Mouse (Mus musculus) megakaryocyte, embryonic 14.5 days (primary cell): ENCODE data around the gene Fbln7. TPM values are rescaled to one million over a fixed set of nuclear protein-coding genes. Genes with fewer than 3 reads are reported as not detected.

Experiments
- H3K27me3 ChIP-seq: replicated peaks from 2 replicates; pipeline ENCODE3; 2012; ENCODE audit warnings: inconsistent platforms
- H3K36me3 ChIP-seq: replicated peaks from 2 replicates; pipeline ENCODE3; 2012; ENCODE audit warnings: low read length, inconsistent platforms, mixed read lengths
- H3K4me1 ChIP-seq: 2 replicates; pipeline ENCODE4 v1.6.1; 2012; ENCODE audit warnings: inconsistent platforms
- H3K4me3 ChIP-seq: replicated peaks from 2 replicates; pipeline ENCODE3; 2012; ENCODE audit warnings: moderate library complexity, mild to moderate bottlenecking, inconsistent platforms
- H3K9me3 ChIP-seq: 2 replicates; pipeline ENCODE4 v1.6.1; 2012; ENCODE audit warnings: inconsistent platforms
- FLI1 ChIP-seq: IDR thresholded peaks from 2 replicates; pipeline ENCODE4 v1.6.1; 2012; ENCODE audit warnings: low read length, inconsistent platforms, mixed read lengths
- GATA1 ChIP-seq: IDR thresholded peaks from 3 replicates; pipeline ENCODE4 v1.6.1; 2012; ENCODE audit warnings: mixed read lengths, low read length, inconsistent platforms, borderline replicate concordance
- polyA plus RNA-seq: library from polyadenylated mRNA; stranded (reverse); fragments of >175 nt; gene quantifications from 2 replicates; pipeline ENCODE4 v1.2.3, GENCODE M21; 2012; ENCODE audit warnings: low replicate concordance; ENCODE audit not compliant: insufficient read depth

Fbln7 gene
- polyA plus RNA-seq, 1 experiment, result not detected

- Histone ChIP-seq H3K27me3 (no peaks in the 10 kb centered on the region), H3K9me3 (no peaks in the 10 kb centered on the region), H3K4me1 (peaks cover 48% of the 10 kb centered on the region), H3K36me3 (peaks cover 96% of the 10 kb centered on the region), H3K4me3 (no peak overlapping the region)
- TF ChIP-seq FLI1, result no peak
These were observed 29.7 kb upstream of the Fbln7 start for GRCm38 (mm10) chr2:128833035-128833434.

- Histone ChIP-seq H3K27me3 (no peaks in the 10 kb centered on the region), H3K9me3 (no peaks in the 10 kb centered on the region), H3K4me3 (no peak overlapping the region), H3K4me1 (peaks cover 50% of the 10 kb centered on the region), H3K36me3 (peaks cover 96% of the 10 kb centered on the region)
- TF ChIP-seq GATA1, result no peak
- TF ChIP-seq FLI1, result no peak
These were observed 29.3 kb upstream of the Fbln7 start for GRCm38 (mm10) chr2:128833435-128833834.

DNA sequence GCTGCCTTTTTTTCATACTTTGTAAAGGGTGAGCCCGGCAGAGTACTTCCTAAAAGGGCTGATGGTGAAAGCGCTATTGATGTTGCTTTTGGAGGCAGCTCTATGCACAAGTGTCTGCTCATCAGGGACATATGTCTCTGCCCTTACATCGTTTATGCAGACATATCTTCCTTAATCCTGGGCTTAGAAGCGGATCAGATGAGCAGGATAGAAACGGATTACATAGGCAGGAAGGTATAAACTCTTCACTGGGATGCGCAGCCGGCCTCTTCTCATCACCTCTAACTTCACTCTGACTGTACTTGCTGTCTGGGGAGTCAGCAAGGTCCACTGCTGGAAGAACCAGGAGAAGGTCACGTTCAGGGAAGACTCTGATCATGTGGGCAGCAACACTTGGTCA, 25.2 kb upstream of the Fbln7 start:
- TF ChIP-seq FLI1 (no peak), GATA1 (no peak)
- Histone ChIP-seq H3K27me3 (no peaks in the 10 kb centered on the region), H3K4me3 (no peak overlapping the region), H3K4me1 (peaks cover 71% of the 10 kb centered on the region), H3K9me3 (no peaks in the 10 kb centered on the region), H3K36me3 (peaks cover 87% of the 10 kb centered on the region)

DNA sequence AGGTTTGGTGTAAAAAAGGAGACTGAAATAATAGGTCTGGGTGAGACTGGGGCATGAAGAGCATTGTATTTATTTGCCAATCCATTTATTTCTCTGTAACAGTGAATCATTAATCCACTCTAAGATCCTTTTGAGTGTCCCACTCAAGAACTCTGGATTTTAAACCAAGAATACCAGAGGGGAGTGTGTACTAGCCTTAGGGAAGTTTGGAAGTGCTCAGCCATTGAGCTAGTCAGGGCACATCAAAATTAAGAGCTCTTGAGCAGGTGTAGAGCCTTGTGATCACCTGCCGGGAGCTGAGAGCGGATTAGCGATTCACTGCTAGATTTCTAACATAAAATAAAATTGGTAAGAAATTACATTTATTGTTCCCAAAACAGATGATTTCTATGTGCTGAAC, 24.2 kb upstream of the Fbln7 start:
- H3K4me3 ChIP-seq, result no peak overlapping the region
- peaks cover 61% of the 10 kb centered on the region for H3K4me1 ChIP-seq
- TF ChIP-seq FLI1 (no peak), GATA1 (no peak)
- no peaks in the 10 kb centered on the region for H3K27me3 ChIP-seq
- H3K9me3 ChIP-seq, result no peaks in the 10 kb centered on the region
- H3K36me3 ChIP-seq, result peaks cover 87% of the 10 kb centered on the region

DNA sequence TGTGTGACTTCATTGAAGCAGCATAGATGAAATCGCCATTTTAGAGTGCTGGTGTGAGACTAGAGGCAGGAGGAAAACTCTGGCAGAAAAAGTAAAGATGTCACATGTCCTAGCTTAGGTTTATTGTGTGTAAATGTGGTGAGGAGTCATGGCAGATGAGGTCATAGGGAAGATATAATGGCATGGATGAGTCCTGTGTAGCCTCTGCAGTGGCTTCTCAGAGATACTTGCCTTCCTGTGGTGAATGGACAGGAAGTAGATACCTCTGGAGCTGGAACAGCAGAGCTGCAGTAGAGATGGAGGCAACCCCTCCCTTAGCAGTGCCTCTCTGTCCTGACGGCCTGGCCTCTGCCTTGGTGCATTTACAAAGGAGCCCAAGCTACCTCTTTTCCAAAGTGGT, 23.3 kb upstream of the Fbln7 start:
- Histone ChIP-seq H3K27me3 (no peaks in the 10 kb centered on the region), H3K36me3 (peaks cover 86% of the 10 kb centered on the region), H3K4me1 (peaks cover 56% of the 10 kb centered on the region), H3K9me3 (no peaks in the 10 kb centered on the region), H3K4me3 (peak overlapping the region; percentile 54)
- TF ChIP-seq GATA1 (peak; percentile 69; the same call in 1 of the 3 replicates), FLI1 (peak; percentile 54; the same call in 1 of the 2 replicates)

DNA sequence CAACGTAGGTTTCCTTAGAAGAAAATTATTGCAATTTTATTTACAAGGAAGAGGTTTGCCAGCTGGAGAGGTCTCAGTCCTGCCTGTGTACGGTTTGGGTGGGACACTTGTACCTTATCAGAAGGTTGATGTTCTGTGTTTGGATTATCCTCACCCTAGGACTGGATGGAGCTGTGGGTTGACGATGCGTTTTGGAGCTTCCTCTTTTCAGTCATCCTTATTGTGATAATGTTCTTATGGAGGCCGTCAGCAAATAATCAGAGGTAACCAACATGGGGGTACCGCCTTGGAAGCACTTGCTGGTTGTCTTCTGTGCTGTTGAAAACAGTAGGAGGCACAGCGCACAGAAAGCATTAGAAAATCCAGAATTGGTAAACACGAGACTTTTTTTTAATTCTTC, 20.3 kb upstream of the Fbln7 start:
- Histone ChIP-seq H3K36me3 (peaks cover 86% of the 10 kb centered on the region), H3K4me1 (peaks cover 43% of the 10 kb centered on the region), H3K27me3 (no peaks in the 10 kb centered on the region)

DNA sequence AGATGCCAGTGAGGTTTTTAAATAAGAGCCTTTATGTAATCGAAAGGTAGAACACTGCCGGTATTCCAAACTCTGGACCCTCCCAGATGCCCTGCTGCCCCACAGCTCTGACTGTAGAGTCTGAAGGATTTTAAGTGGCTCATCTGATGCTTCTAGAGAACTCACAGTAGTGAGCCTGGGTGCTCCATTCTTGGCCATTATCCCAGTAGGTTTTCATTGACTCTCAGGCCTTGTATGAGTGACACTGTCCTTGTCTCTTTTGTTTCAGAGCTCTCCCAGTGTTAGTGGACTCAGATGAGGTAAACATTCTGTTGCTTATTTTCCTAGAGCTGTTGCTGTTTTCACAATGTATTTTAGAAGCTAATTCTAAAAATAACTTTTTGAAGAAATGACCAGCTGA, 12.7 kb upstream of the Fbln7 start:
- Histone ChIP-seq H3K4me3 (no peak overlapping the region), H3K36me3 (peaks cover 95% of the 10 kb centered on the region), H3K4me1 (peaks cover 3% of the 10 kb centered on the region; the same call in 1 of the 2 replicates), H3K27me3 (no peaks in the 10 kb centered on the region), H3K9me3 (no peaks in the 10 kb centered on the region)
- TF ChIP-seq FLI1, result no peak
- no peak for TF ChIP-seq GATA1

More for the DNA sequence above, 20.3 kb upstream of the Fbln7 start:
- H3K4me3 ChIP-seq, result no peak overlapping the region
- no peaks in the 10 kb centered on the region for H3K9me3 ChIP-seq
- TF ChIP-seq FLI1, result no peak
- TF ChIP-seq GATA1, result no peak

GRCm38 (mm10) chr2:128856673-128857072, 6.1 kb upstream of the Fbln7 start:
- Histone ChIP-seq H3K9me3 (peaks cover 24% of the 10 kb centered on the region), H3K27me3 (peaks cover 1% of the 10 kb centered on the region), H3K4me1 (peaks cover 7% of the 10 kb centered on the region), H3K36me3 (peaks cover 53% of the 10 kb centered on the region), H3K4me3 (no peak overlapping the region)
- TF ChIP-seq FLI1 (no peak), GATA1 (no peak)

DNA sequence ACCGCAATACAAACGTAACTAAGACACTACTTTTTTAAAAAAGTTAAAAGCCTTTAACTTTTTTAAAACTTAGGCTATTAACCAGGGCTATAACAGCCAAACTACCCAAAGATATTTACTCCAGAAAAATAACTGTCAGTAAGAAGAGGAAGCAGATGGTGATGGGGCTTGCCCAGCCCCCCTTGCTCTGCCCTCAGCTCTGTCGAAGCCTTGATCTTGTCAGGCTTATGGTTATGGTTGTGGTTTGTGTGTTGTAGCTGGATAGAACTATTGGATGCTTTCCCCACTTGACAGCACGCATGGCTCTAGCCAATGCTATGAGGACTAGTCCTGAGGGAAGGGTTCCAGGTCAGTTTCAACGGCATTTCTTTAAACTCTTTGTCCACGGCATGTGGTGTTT, 3.8 kb upstream of the Fbln7 start:
- Histone ChIP-seq H3K4me1 (peaks cover 12% of the 10 kb centered on the region), H3K9me3 (peaks cover 38% of the 10 kb centered on the region), H3K4me3 (no peak overlapping the region), H3K27me3 (peaks cover 22% of the 10 kb centered on the region), H3K36me3 (peaks cover 33% of the 10 kb centered on the region)
- no peak for TF ChIP-seq FLI1
- TF ChIP-seq GATA1, result no peak

GRCm38 (mm10) chr2:128859861-128860260, 2.9 kb upstream of the Fbln7 start:
- H3K36me3 ChIP-seq, result peaks cover 25% of the 10 kb centered on the region
- H3K9me3 ChIP-seq, result peaks cover 39% of the 10 kb centered on the region
- no peak overlapping the region for H3K4me3 ChIP-seq
- peaks cover 16% of the 10 kb centered on the region for H3K4me1 ChIP-seq
- peaks cover 28% of the 10 kb centered on the region for H3K27me3 ChIP-seq
- TF ChIP-seq GATA1 (no peak), FLI1 (no peak)
